Mouse (Mus musculus) MEL (cell line): ENCODE data around the gene Trim38. TPM values are rescaled to one million over a fixed set of nuclear protein-coding genes. Genes with fewer than 3 reads are reported as not detected.

Experiments
- DNase-seq: peaks from one replicate; pipeline ENCODE4 v3.0.0; 2011; ENCODE audit warnings: low read depth, low spot score
- H3K27ac ChIP-seq: 2 replicates; pipeline ENCODE4 v1.5.1; 2012; ENCODE audit warnings: low read depth, mild to moderate bottlenecking, control low read depth, low read length, moderate library complexity; ENCODE audit not compliant: control insufficient read depth
- H3K27me3 ChIP-seq, 2 experiments: fragments of 150-350 bp in 1 of 2; sonication (generic) in 1 of 2; 2 replicates each; pipeline ENCODE4 v1.6.1; 2012; ENCODE audit warnings: low read length in 2 of 2, mild to moderate bottlenecking in 2 of 2, improper control_type of control experiment in 1 of 2, moderate library complexity in 1 of 2; ENCODE audit not compliant: insufficient read depth in 2 of 2, control insufficient read depth in 1 of 2
- H3K36me3 ChIP-seq, 2 experiments: 2 replicates each; pipeline ENCODE4 v1.6.1; 2012 to 2014; ENCODE audit warnings: low read length in 2 of 2, improper control_type of control experiment in 1 of 2, inconsistent platforms in 1 of 2, mild to moderate bottlenecking in 1 of 2; ENCODE audit not compliant: insufficient read depth in 2 of 2, control insufficient read depth in 1 of 2
- H3K4me1 ChIP-seq, 2 experiments: fragments of 150-350 bp in 1 of 2; sonication (generic) in 1 of 2; 2 replicates each; pipeline ENCODE4 v1.6.1; 2012; ENCODE audit warnings: low read length in 2 of 2, improper control_type of control experiment in 1 of 2, mild to moderate bottlenecking in 1 of 2; ENCODE audit not compliant: insufficient read depth in 2 of 2, control insufficient read depth in 1 of 2
- H3K4me3 ChIP-seq, 2 experiments: fragments of 150-350 bp in 1 of 2; sonication (generic) in 1 of 2; 2 replicates each; pipeline ENCODE4 v1.5.1; 2012; ENCODE audit warnings: low read depth in 2 of 2, low read length in 2 of 2, mild to moderate bottlenecking in 2 of 2, moderate library complexity in 2 of 2, control low read depth in 1 of 2, improper control_type of control experiment in 1 of 2; ENCODE audit not compliant: control insufficient read depth in 1 of 2, insufficient read depth in 1 of 2
- H3K79me2 ChIP-seq: 2 replicates; pipeline ENCODE4 v1.6.1; 2012; ENCODE audit warnings: mild to moderate bottlenecking, low read length, moderate library complexity; ENCODE audit not compliant: control insufficient read depth, poor library complexity, insufficient read depth
- H3K9ac ChIP-seq: 2 replicates; pipeline ENCODE4 v1.6.1; 2012; ENCODE audit warnings: low read depth, mild to moderate bottlenecking, control low read depth, low read length, moderate library complexity; ENCODE audit not compliant: control insufficient read depth, poor library complexity, severe bottlenecking
- H3K9me3 ChIP-seq: fragments of 150-350 bp; sonication (generic); replicated peaks from 2 replicates; pipeline ENCODE4 v1.6.1; 2012; ENCODE audit warnings: mild to moderate bottlenecking, low read length, improper control_type of control experiment, moderate library complexity; ENCODE audit not compliant: insufficient read depth
- HCFC1 ChIP-seq: IDR thresholded peaks from 2 replicates; pipeline ENCODE4 v1.6.1; 2012; ENCODE audit warnings: low read depth, mild to moderate bottlenecking, inconsistent platforms, low read length, improper control_type of control experiment, moderate library complexity
- JUND ChIP-seq: IDR thresholded peaks from 2 replicates; pipeline ENCODE4 v1.6.1; 2011; ENCODE audit warnings: low read depth, mild to moderate bottlenecking, improper control_type of control experiment, low read length
- KAT2A ChIP-seq: conservative IDR thresholded peaks from 2 replicates; pipeline ENCODE4 v1.6.1; 2012; ENCODE audit warnings: low read depth, low read length, improper control_type of control experiment, inconsistent platforms
- MAFK ChIP-seq: IDR thresholded peaks from 2 replicates; pipeline ENCODE4 v1.6.1; 2011; ENCODE audit warnings: low read depth, mild to moderate bottlenecking, low read length, improper control_type of control experiment, borderline replicate concordance
- MEF2A ChIP-seq: IDR thresholded peaks from 2 replicates; pipeline ENCODE4 v1.6.1; 2014; ENCODE audit warnings: low read depth, mild to moderate bottlenecking, inconsistent platforms, low read length, improper control_type of control experiment; ENCODE audit not compliant: poor library complexity, insufficient replicate concordance, severe bottlenecking; ENCODE audit errors: extremely low read depth
- MYB ChIP-seq: IDR thresholded peaks from 2 replicates; pipeline ENCODE4 v1.6.1; 2011; ENCODE audit warnings: mild to moderate bottlenecking, low read depth, low read length, improper control_type of control experiment
- POLR2A ChIP-seq, 2 experiments: IDR thresholded peaks; 2 replicates each; pipeline ENCODE4 v1.6.1; 2011 to 2012; ENCODE audit warnings: low read length in 2 of 2, mild to moderate bottlenecking in 2 of 2, control low read depth in 1 of 2, improper control_type of control experiment in 1 of 2, low read depth in 1 of 2, moderate library complexity in 1 of 2; ENCODE audit not compliant: control insufficient read depth in 1 of 2, insufficient read depth in 1 of 2, poor library complexity in 1 of 2
- POLR2AphosphoS5 ChIP-seq: IDR thresholded peaks from 2 replicates; pipeline ENCODE4 v1.6.1; 2012; ENCODE audit warnings: low read depth, borderline replicate concordance, mild to moderate bottlenecking, inconsistent platforms, low read length, moderate library complexity, mixed read lengths
- RAD21 ChIP-seq: IDR thresholded peaks from 2 replicates; pipeline ENCODE4 v1.6.1; 2011; ENCODE audit warnings: mild to moderate bottlenecking, low read depth, low read length, improper control_type of control experiment
- SIN3A ChIP-seq: IDR thresholded peaks from 2 replicates; pipeline ENCODE4 v1.6.1; 2012; ENCODE audit warnings: low read length, improper control_type of control experiment, inconsistent platforms
- SMC3 ChIP-seq: IDR thresholded peaks from 2 replicates; pipeline ENCODE4 v1.6.1; 2011; ENCODE audit warnings: low read depth, low read length, improper control_type of control experiment
- TCF12 ChIP-seq: IDR thresholded peaks from 2 replicates; pipeline ENCODE4 v1.6.1; 2014; ENCODE audit warnings: low read depth, mild to moderate bottlenecking, inconsistent platforms, low read length, improper control_type of control experiment, moderate library complexity
- UBTF ChIP-seq: IDR thresholded peaks from 2 replicates; pipeline ENCODE4 v1.6.1; 2012; ENCODE audit warnings: low read depth, mild to moderate bottlenecking, inconsistent platforms, low read length, improper control_type of control experiment, moderate library complexity, borderline replicate concordance; ENCODE audit not compliant: insufficient read depth
- ZMIZ1 ChIP-seq: IDR thresholded peaks from 2 replicates; pipeline ENCODE4 v1.6.1; 2012; ENCODE audit warnings: low read depth, mild to moderate bottlenecking, inconsistent platforms, low read length, improper control_type of control experiment, moderate library complexity
- polyA plus RNA-seq, 2 experiments: library from polyadenylated mRNA; stranded (reverse) in 1 of 2; unstranded in 1 of 2; fragments of >175 nt in 1 of 2; fragments of >200 nt in 1 of 2; gene quantifications; 2 replicates each; pipeline versions ENCODE4 v1.2.1 to v1.2.4; 2012; ENCODE audit warnings: low replicate concordance in 2 of 2, low read depth in 1 of 2; ENCODE audit not compliant: insufficient read length in 2 of 2, insufficient read depth in 1 of 2, missing spikeins in 1 of 2
- total RNA-seq: library from RNA; depleted of rRNA; stranded (reverse); fragments of 300-350 nt; gene quantifications from 2 replicates; pipeline ENCODE4 v1.2.3, GENCODE M21; 2012

The Trim38 gene
- total and polyA plus RNA-seq, 3 experiments, result not detected

GRCm38 (mm10) chr13:23738677-23739068, 31.0 kb upstream of the Trim38 start, which contains the start of gene Hist1h1c (continued):
- TF ChIP-seq POLR2AphosphoS5 (0 out of 2 replicates have a peak, but pooled peaks have one; percentile 95), RAD21 (no peak), MYB (no peak), TCF12 (no peak), SIN3A (no peak), MAFK (no peak)

DNA sequence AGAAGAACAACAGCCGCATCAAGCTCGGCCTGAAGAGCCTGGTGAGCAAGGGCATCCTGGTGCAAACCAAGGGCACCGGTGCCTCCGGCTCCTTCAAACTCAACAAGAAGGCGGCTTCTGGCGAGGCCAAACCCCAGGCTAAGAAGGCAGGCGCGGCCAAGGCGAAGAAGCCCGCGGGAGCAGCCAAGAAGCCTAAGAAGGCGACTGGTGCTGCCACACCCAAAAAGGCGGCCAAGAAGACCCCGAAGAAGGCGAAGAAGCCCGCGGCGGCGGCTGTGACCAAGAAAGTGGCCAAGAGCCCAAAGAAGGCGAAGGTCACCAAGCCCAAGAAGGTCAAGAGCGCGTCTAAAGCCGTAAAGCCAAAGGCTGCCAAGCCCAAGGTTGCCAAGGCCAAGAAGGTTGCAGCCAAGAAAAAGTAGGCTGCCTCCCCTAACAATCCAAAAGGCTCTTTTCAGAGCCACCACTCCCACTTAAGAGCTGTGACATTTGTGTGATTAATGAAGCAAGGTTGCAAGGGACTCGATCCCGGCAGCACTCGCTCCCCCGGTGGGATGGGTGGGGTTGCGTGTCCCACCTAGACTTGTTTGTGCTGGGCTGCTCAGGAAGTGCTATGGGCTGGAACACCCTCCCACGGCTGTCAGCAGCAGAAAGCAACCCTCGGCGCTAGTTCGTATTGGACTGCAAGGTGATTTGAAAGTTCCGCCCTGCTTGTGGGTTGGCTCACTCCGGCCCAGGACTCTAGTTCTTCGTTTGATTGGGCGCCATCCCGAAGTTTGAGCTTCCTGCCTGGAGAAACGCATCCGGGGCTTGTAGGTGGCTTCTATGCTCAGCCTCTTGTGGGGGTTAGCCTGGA, 30.4 kb upstream of the Trim38 start:
- DNase-seq, result peak; percentile 98
- H3K36me3 ChIP-seq, result peaks cover 0 to 22% of the 10 kb centered on the region in 2 experiments; a peak in 2 of 4 replicates
- no peak for TF ChIP-seq ZMIZ1
- no peak for TF ChIP-seq MEF2A
- peak; percentile 97 for TF ChIP-seq POLR2AphosphoS5
- TF ChIP-seq HCFC1, result no peak
- no peak for TF ChIP-seq MAFK
- TF ChIP-seq UBTF, result peak; percentile 97; the same call in 1 of the 2 replicates
- peak; percentile 93 for TF ChIP-seq POLR2A (IDR thresholded peaks at IDR 0.05; ENCODE audit: control insufficient read depth in 1 of 2, insufficient read depth in 1 of 2, low read depth in 1 of 2, low read length in 2 of 2, poor library complexity in 1 of 2)
- no peak for TF ChIP-seq KAT2A
- TF ChIP-seq JUND, result no peak

DNA sequence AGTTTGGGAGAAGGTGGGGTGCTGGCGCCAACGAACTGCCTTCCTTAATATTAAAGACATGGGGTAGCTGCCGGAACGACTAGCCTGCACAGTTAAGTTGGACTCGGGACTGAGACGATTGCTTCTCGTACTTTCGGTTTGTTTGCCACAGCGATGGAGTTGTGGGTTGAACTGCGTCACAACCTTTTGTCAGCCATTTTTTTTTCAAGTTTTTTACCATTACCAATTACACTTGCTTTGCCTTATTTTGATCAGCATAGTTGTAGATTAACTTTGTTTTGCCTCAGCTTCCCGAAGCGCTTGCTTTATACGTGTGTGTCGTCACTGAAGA, 29.8 kb upstream of the Trim38 start:
- DNase-seq, result no peak
- peak overlapping the region; percentile 67 to 70 for H3K4me3 ChIP-seq
- H3K27me3 ChIP-seq, result no peaks in the 10 kb centered on the region
- TF ChIP-seq POLR2AphosphoS5, result peak; percentile 56; the same call in 1 of the 2 replicates
- no peak for TF ChIP-seq SMC3
- TF ChIP-seq, all 39 proteins: peak for 1
- Histone ChIP-seq H3K4me1 (0 out of 4 replicates have a peak, but pooled peaks cover 3% of the 10 kb centered on the region in 2 experiments), H3K36me3 (peaks cover 0 to 22% of the 10 kb centered on the region in 2 experiments; a peak in 2 of 4 replicates), H3K9me3 (no peaks in the 10 kb centered on the region), H3K27ac (peak overlapping the region; percentile 99), H3K79me2 (peaks cover 1% of the 10 kb centered on the region; the same call in 1 of the 2 replicates), H3K9ac (peak overlapping the region; percentile 85)

More for the DNA sequence above, 30.4 kb upstream of the Trim38 start:
- Histone ChIP-seq H3K4me3 (peak overlapping the region; percentile 67 to 70), H3K27ac (peak overlapping the region; percentile 99), H3K27me3 (no peaks in the 10 kb centered on the region), H3K4me1 (0 out of 4 replicates have a peak, but pooled peaks cover 3 to 5% of the 10 kb centered on the region in 2 experiments), H3K79me2 (peaks cover 1% of the 10 kb centered on the region; the same call in 1 of the 2 replicates), H3K9ac (peak overlapping the region; percentile 85), H3K9me3 (no peaks in the 10 kb centered on the region)
